Mouse (Mus musculus) midbrain, embryonic 12.5 days (tissue): ENCODE results near the gene Drc3. TPM values are rescaled to one million over a fixed set of nuclear protein-coding genes. Genes with fewer than 3 reads are reported as not detected.

ENCODE experiments used
- ATAC-seq: fragments of 200-750 bp; cut with Nextera tagmentation; 2 replicates; pipeline ENCODE4 v1.8.0; 2017; ENCODE audit warnings: low read depth, moderate TSS enrichment, moderate library complexity; ENCODE audit not compliant: low FRiP score
- H3K27ac ChIP-seq: fragments of 300-500 bp; sonication (generic); replicated peaks from 2 replicates; pipeline ENCODE4 v1.5.1; 2016; ENCODE audit warnings: mild to moderate bottlenecking
- H3K27me3 ChIP-seq: fragments of 300-500 bp; sonication (generic); 2 replicates; pipeline ENCODE4 v1.6.1; 2016; ENCODE audit warnings: mild to moderate bottlenecking
- H3K36me3 ChIP-seq: fragments of 300-500 bp; sonication (generic); 2 replicates; pipeline ENCODE4 v1.6.1; 2016
- H3K4me1 ChIP-seq: fragments of 300-500 bp; sonication (generic); 2 replicates; pipeline ENCODE4 v1.6.1; 2016
- H3K4me2 ChIP-seq: fragments of 300-500 bp; sonication (generic); replicated peaks from 2 replicates; pipeline ENCODE4 v1.6.1; 2016; ENCODE audit warnings: mild to moderate bottlenecking, moderate library complexity
- H3K4me3 ChIP-seq: fragments of 300-500 bp; sonication (generic); 2 replicates; pipeline ENCODE4 v1.5.1; 2016; ENCODE audit warnings: mild to moderate bottlenecking
- H3K9ac ChIP-seq: fragments of 300-500 bp; sonication (generic); replicated peaks from 2 replicates; pipeline ENCODE4 v1.6.1; 2016; ENCODE audit warnings: mild to moderate bottlenecking, moderate library complexity
- H3K9me3 ChIP-seq: fragments of 300-500 bp; sonication (generic); 2 replicates; pipeline ENCODE4 v1.6.1; 2016; ENCODE audit warnings: mild to moderate bottlenecking
- WGBS: fragments of 180-500 bp; shearing (Covaris S2); methylation state at CpG from one replicate; pipeline ENCODE4 v1.1.7; 2016; 5-methylcytosine and 5-hydroxymethylcytosine counted together
- polyA plus RNA-seq: library from polyadenylated mRNA; unstranded; fragments of >200 nt; fragmentation: Nextera tagmentation; extraction: Ambion mirVana; gene quantifications from 2 replicates; pipeline ENCODE4 v1.2.1, GENCODE M21; 2016

Gene Drc3
- polyA plus RNA-seq, 1 experiment from 2014 or later, result 2.5 TPM

- no peak overlapping the region for H3K9ac ChIP-seq
- H3K4me2 ChIP-seq, result no peak overlapping the region
- peaks cover 12% of the 10 kb centered on the region; the same call in 1 of the 2 replicates for H3K36me3 ChIP-seq
- H3K27me3 ChIP-seq, result no peaks in the 10 kb centered on the region
- no peak overlapping the region for H3K4me3 ChIP-seq
- H3K27ac ChIP-seq, result no peak overlapping the region
- ATAC-seq, result no peak
- H3K9me3 ChIP-seq, result no peaks in the 10 kb centered on the region
- H3K4me1 ChIP-seq, result peaks cover 14% of the 10 kb centered on the region
- 91% methylated on average over 2 of the region's 2 CpGs for WGBS
Measured at GRCm38 (mm10) chr11:60412921-60413320, 59.8 kb downstream of the Drc3 start.

GRCm38 (mm10) chr11:60416590-60416962 is 63.4 kb downstream of the Drc3 start:
- Histone ChIP-seq H3K9me3 (no peaks in the 10 kb centered on the region), H3K4me3 (peak overlapping the region; percentile 79), H3K27ac (no peak overlapping the region; the same call in 1 of the 2 replicates), H3K27me3 (no peaks in the 10 kb centered on the region), H3K4me2 (peak overlapping the region; percentile 95), H3K9ac (peak overlapping the region; percentile 69), H3K36me3 (no peaks in the 10 kb centered on the region), H3K4me1 (peaks cover 26% of the 10 kb centered on the region)
- ATAC-seq, result no peak; the same call in 1 of the 2 replicates
- WGBS, result under 1% methylated on average over 21 of the region's 21 CpGs

DNA sequence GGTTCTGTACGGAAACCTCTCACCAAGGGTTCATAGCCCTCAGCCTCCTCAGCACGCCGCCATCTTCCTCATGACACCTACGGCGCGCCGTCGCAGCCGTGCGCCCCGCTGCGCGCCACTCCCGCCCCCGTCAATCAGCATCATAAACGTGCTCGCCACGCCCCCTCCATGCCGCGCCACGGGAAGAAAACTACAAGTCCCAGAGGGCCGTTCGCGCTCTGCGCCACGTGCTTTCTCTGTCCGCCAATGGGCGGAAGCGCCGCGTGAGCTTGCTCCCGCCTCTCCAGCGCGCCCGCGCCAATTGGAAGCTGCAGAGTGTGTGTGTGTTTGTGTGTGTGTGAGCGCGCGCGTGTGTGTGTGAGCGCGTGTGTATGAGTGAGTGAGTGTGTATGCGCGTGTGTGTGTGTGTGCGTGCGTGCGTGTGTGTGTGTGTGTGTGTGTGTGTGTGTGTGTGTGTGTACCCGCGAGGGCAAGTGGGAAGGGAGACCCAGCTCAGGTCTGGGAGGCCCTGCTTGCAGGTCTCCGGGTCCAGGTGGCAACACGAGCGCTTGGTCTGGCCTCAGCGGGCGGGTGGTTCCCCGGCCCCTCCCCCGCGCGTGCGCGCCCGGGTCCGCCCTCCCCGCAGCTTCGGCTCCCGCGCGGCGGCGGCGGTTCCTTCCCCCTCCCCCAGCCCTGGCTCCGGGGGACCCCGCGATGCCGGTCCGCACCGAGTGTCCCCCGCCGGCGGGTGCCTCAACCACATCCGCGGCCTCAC is 64.0 kb downstream of the Drc3 start, which contains the start of gene Gid4:
Gene Gid4, plus strand, starts transcription at position 183 of the 754 bp plus-strand sequence.
- peak; percentile 98 for ATAC-seq
- Histone ChIP-seq H3K36me3 (no peaks in the 10 kb centered on the region), H3K27me3 (no peaks in the 10 kb centered on the region), H3K4me2 (peak within 1 kb of the TSS; percentile 95), H3K27ac (peak within 1 kb of the TSS; percentile 84), H3K4me3 (peak within 1 kb of the TSS; percentile 79), H3K9ac (peak within 1 kb of the TSS; percentile 87), H3K9me3 (no peaks in the 10 kb centered on the region), H3K4me1 (peaks cover 26% of the 10 kb centered on the region)
- whole genome bisulfite sequencing, result 1% methylated on average over 64 of the region's 81 CpGs

- Histone ChIP-seq H3K27ac (peak within 1 kb of the TSS; percentile 84), H3K36me3 (no peaks in the 10 kb centered on the region), H3K9me3 (no peaks in the 10 kb centered on the region), H3K9ac (peak within 1 kb of the TSS; percentile 87), H3K4me2 (peak within 1 kb of the TSS; percentile 95), H3K27me3 (no peaks in the 10 kb centered on the region), H3K4me3 (peak within 1 kb of the TSS; percentile 79), H3K4me1 (peaks cover 26% of the 10 kb centered on the region)
- WGBS, result under 1% methylated on average over 38 of the region's 39 CpGs
- peak; percentile 39 for ATAC-seq
Measured at GRCm38 (mm10) chr11:60417717-60418472, 64.8 kb downstream of the Drc3 start, which contains the start of gene Atpaf2. Gene Atpaf2 (minus strand): TSS chr11:60418457.

GRCm38 (mm10) chr11:60418473-60418803 is 65.3 kb downstream of the Drc3 start:
- peak overlapping the region; percentile 87 for H3K9ac ChIP-seq
- H3K9me3 ChIP-seq, result no peaks in the 10 kb centered on the region
- no peaks in the 10 kb centered on the region for H3K27me3 ChIP-seq
- H3K4me3 ChIP-seq, result peak overlapping the region; percentile 79
- no peaks in the 10 kb centered on the region for H3K36me3 ChIP-seq
- peaks cover 26% of the 10 kb centered on the region for H3K4me1 ChIP-seq
- ATAC-seq, result no peak
- WGBS, result 26% methylated on average over 6 of the region's 6 CpGs
- no peak overlapping the region for H3K27ac ChIP-seq
- H3K4me2 ChIP-seq, result peak overlapping the region; percentile 95

DNA sequence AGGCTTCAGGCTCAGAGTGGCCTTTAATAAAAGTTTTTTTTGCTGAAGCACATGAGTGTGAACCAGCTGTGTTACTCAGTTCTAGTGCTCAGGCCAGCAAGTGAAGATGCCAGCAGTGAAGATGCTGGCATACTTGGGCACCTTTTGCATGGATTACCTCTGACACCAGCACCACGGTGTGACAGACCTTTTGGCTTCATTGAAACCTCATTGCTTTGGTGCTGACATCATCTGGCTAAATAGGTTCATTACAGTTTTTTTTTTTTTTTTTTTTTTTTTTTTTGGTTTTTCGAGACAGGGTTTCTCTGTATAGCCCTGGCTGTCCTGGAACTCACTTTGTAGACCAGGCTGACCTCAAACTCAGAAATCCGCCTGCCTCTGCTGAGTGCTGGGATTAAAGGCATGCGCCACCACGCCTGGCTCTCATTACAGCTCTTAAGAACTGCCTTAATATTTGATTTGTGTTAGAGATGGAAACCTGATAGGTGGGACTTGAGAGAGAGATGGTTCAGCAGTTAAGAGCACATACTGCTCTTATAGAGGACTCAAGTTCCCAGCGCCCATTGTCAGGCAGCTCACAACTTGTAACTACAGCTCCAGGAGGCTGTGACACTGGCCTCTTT is 69.0 kb downstream of the Drc3 start:
- no peak for ATAC-seq
- H3K27me3 ChIP-seq, result no peaks in the 10 kb centered on the region
- no peak overlapping the region for H3K27ac ChIP-seq
- H3K4me1 ChIP-seq, result peaks cover 15% of the 10 kb centered on the region
- no peak overlapping the region for H3K4me2 ChIP-seq
- H3K36me3 ChIP-seq, result peaks cover 7% of the 10 kb centered on the region; the same call in 1 of the 2 replicates
- no peak overlapping the region for H3K4me3 ChIP-seq
- WGBS, result 67% methylated on average over 6 of the region's 6 CpGs
- H3K9me3 ChIP-seq, result no peaks in the 10 kb centered on the region
- H3K9ac ChIP-seq, result no peak overlapping the region

DNA sequence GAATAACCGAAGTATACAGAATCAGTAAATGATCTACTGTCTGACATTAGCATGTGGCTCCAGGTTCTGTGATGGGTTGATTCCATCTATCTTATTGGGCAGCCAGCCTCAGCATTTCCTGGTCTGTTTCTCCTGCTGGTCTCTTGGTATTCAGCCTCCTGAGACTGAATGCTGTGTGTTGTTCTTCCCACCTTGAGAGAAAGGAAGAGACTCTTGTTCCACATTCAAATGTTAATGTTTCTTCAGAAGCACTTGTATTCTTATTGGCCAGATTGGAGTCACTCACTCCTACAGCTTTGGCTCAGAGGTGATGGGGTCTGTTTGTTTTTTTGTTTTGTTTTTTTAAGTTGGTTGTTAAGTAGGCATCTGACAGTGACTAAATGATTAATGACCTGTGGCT is 69.9 kb downstream of the Drc3 start:
- Histone ChIP-seq H3K4me1 (peaks cover 11% of the 10 kb centered on the region), H3K4me3 (no peak overlapping the region), H3K27ac (no peak overlapping the region), H3K9ac (no peak overlapping the region), H3K9me3 (no peaks in the 10 kb centered on the region), H3K4me2 (no peak overlapping the region), H3K27me3 (no peaks in the 10 kb centered on the region), H3K36me3 (peaks cover 16% of the 10 kb centered on the region)
- 50% methylated on average over 1 of the region's 1 CpGs for WGBS
- ATAC-seq, result no peak

GRCm38 (mm10) chr11:60426417-60426816 is 73.3 kb downstream of the Drc3 start:
- Histone ChIP-seq H3K4me2 (no peak overlapping the region), H3K4me1 (no peaks in the 10 kb centered on the region), H3K4me3 (no peak overlapping the region), H3K27me3 (no peaks in the 10 kb centered on the region), H3K9me3 (no peaks in the 10 kb centered on the region), H3K27ac (no peak overlapping the region), H3K36me3 (peaks cover 25% of the 10 kb centered on the region), H3K9ac (no peak overlapping the region)
- no peak for ATAC-seq
- 87% methylated on average over 1 of the region's 1 CpGs for WGBS

DNA sequence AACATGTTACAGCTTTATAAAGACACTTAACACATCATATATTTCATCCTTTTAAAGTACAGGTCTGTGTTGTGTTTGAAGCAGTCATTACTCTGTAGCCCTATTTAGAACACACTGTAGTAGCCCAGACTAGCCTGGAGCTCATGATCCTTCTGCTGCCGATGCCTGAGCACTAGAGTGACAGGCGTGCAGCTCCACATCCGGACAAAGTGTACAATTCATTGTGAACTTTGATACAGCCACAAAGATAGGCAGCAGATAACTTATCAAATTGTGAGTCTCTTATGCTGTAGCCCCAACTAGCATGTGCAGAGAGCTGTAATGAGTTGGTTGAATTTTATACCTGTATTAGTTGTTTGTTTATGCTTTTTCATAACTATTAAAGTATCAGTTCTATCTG is 74.5 kb downstream of the Drc3 start:
- Histone ChIP-seq H3K9ac (no peak overlapping the region), H3K4me1 (no peaks in the 10 kb centered on the region), H3K9me3 (no peaks in the 10 kb centered on the region), H3K4me3 (no peak overlapping the region), H3K27me3 (no peaks in the 10 kb centered on the region), H3K27ac (no peak overlapping the region), H3K4me2 (no peak overlapping the region), H3K36me3 (peaks cover 32% of the 10 kb centered on the region)
- no peak for ATAC-seq
- 94% methylated on average over 3 of the region's 3 CpGs for WGBS

DNA sequence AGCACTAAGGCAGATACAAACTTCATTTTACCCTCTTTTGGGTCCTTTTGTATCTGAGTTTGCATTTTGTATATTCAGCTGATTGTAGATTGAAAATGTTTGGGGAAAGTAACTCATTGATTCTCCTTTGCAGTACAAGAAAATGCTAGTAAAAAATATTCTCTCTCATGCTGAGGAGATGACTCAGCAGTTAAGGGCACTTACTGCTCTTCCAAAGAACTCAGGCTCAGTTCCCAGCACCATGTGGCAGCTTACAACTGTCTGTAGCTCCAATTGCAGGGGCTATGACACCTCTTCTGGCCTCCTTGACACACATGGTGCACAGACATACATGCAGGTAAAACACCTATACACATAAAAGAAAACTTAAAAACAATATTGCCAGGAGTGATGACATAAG is 80.4 kb downstream of the Drc3 start:
- peaks cover 62% of the 10 kb centered on the region for H3K36me3 ChIP-seq

GRCm38 (mm10) chr11:60435133-60435532 is 82.0 kb downstream of the Drc3 start:
- Histone ChIP-seq H3K27me3 (no peaks in the 10 kb centered on the region), H3K4me1 (no peaks in the 10 kb centered on the region), H3K27ac (no peak overlapping the region), H3K4me2 (no peak overlapping the region), H3K9me3 (no peaks in the 10 kb centered on the region), H3K9ac (no peak overlapping the region), H3K4me3 (no peak overlapping the region), H3K36me3 (peaks cover 66% of the 10 kb centered on the region)
- no peak for ATAC-seq
- WGBS, result 95% methylated on average over 1 of the region's 1 CpGs

More for the DNA sequence above, 80.4 kb downstream of the Drc3 start:
- Histone ChIP-seq H3K4me1 (no peaks in the 10 kb centered on the region), H3K27me3 (no peaks in the 10 kb centered on the region), H3K27ac (no peak overlapping the region), H3K9ac (no peak overlapping the region), H3K4me3 (no peak overlapping the region), H3K9me3 (no peaks in the 10 kb centered on the region), H3K4me2 (no peak overlapping the region)
- ATAC-seq, result no peak

- Histone ChIP-seq H3K4me2 (no peak overlapping the region), H3K27ac (no peak overlapping the region), H3K9ac (no peak overlapping the region), H3K27me3 (no peaks in the 10 kb centered on the region), H3K4me1 (no peaks in the 10 kb centered on the region), H3K36me3 (peaks cover 71% of the 10 kb centered on the region), H3K9me3 (no peaks in the 10 kb centered on the region), H3K4me3 (no peak overlapping the region)
- no peak for ATAC-seq
- 96% methylated on average over 3 of the region's 3 CpGs for WGBS
Measured at GRCm38 (mm10) chr11:60436618-60437017, 83.5 kb downstream of the Drc3 start.
